Mouse (Mus musculus): ENCODE results near the gene Fam71f1. TPM values are rescaled to one million over a fixed set of nuclear protein-coding genes. Genes with fewer than 3 reads are reported as not detected.

The Fam71f1 gene
- total RNA-seq (2014; fragmentation: Nextera tagmentation) (not detected in 2 replicates), total RNA-seq (2017) (not detected in 2 replicates)

- ATAC-seq (replicated peaks; ENCODE audit: poor library complexity, severe bottlenecking), result no peak
Measured at GRCm38 (mm10) chr6:29318879-29319278, at the start of gene Fam71f1. Gene Fam71f1 (plus strand): TSS chr6:29319140.

GRCm38 (mm10) chr6:29270961-29271360 lies 48.0 kb upstream of the Fam71f1 start:
- ATAC-seq (replicated peaks; ENCODE audit: poor library complexity, severe bottlenecking), result peak; percentile 9; the same call in 1 of the 2 replicates

- ATAC-seq (replicated peaks; ENCODE audit: poor library complexity, severe bottlenecking), result peak; percentile 98
Measured at GRCm38 (mm10) chr6:29272312-29273072, 46.4 kb upstream of the Fam71f1 start, which contains the start of gene Hilpda. Gene Hilpda (plus strand): TSS chr6:29272488.

- ATAC-seq (replicated peaks; ENCODE audit: poor library complexity, severe bottlenecking), result no peak
Measured at GRCm38 (mm10) chr6:29276746-29277145, 42.2 kb upstream of the Fam71f1 start.

GRCm38 (mm10) chr6:29278513-29279267 lies 40.2 kb upstream of the Fam71f1 start:
- peak; percentile 87 for ATAC-seq (replicated peaks; ENCODE audit: poor library complexity, severe bottlenecking)

GRCm38 (mm10) chr6:29279293-29279692 lies 39.6 kb upstream of the Fam71f1 start, which contains the start of gene Fam71f2:
Gene Fam71f2 (plus strand): TSS chr6:29279593.
- ATAC-seq (replicated peaks; ENCODE audit: poor library complexity, severe bottlenecking), result no peak

GRCm38 (mm10) chr6:29280671-29281070 lies 38.3 kb upstream of the Fam71f1 start:
- no peak for ATAC-seq (replicated peaks; ENCODE audit: poor library complexity, severe bottlenecking)

GRCm38 (mm10) chr6:29286870-29287269 lies 32.1 kb upstream of the Fam71f1 start:
- ATAC-seq (replicated peaks; ENCODE audit: poor library complexity, severe bottlenecking), result no peak

GRCm38 (mm10) chr6:29287481-29287880 lies 31.5 kb upstream of the Fam71f1 start:
- ATAC-seq (replicated peaks; ENCODE audit: poor library complexity, severe bottlenecking), result no peak

GRCm38 (mm10) chr6:29287944-29288343 lies 31.0 kb upstream of the Fam71f1 start:
- ATAC-seq (replicated peaks; ENCODE audit: poor library complexity, severe bottlenecking), result no peak

- ATAC-seq (replicated peaks; ENCODE audit: poor library complexity, severe bottlenecking), result no peak
Measured at GRCm38 (mm10) chr6:29288651-29289050, 30.3 kb upstream of the Fam71f1 start.

GRCm38 (mm10) chr6:29299112-29299511 lies 19.8 kb upstream of the Fam71f1 start:
- no peak for ATAC-seq (replicated peaks; ENCODE audit: poor library complexity, severe bottlenecking)

- ATAC-seq (replicated peaks; ENCODE audit: poor library complexity, severe bottlenecking), result no peak
Measured at GRCm38 (mm10) chr6:29303251-29303650, 15.7 kb upstream of the Fam71f1 start.

GRCm38 (mm10) chr6:29303726-29304125 lies 15.2 kb upstream of the Fam71f1 start:
- ATAC-seq (replicated peaks; ENCODE audit: poor library complexity, severe bottlenecking), result no peak

GRCm38 (mm10) chr6:29305462-29305861 lies 13.5 kb upstream of the Fam71f1 start:
- ATAC-seq (replicated peaks; ENCODE audit: poor library complexity, severe bottlenecking), result no peak

GRCm38 (mm10) chr6:29308846-29309605 lies 9.9 kb upstream of the Fam71f1 start:
- no peak for ATAC-seq (replicated peaks; ENCODE audit: poor library complexity, severe bottlenecking)

GRCm38 (mm10) chr6:29313690-29314202 lies 5.2 kb upstream of the Fam71f1 start:
- ATAC-seq (replicated peaks; ENCODE audit: poor library complexity, severe bottlenecking), result no peak

- no peak for ATAC-seq (replicated peaks; ENCODE audit: poor library complexity, severe bottlenecking)
Measured at GRCm38 (mm10) chr6:29317286-29317685, 1.7 kb upstream of the Fam71f1 start.

- no peak for ATAC-seq (replicated peaks; ENCODE audit: poor library complexity, severe bottlenecking)
Measured at GRCm38 (mm10) chr6:29317941-29318340, 999 bp upstream of the Fam71f1 start.

GRCm38 (mm10) chr6:29321586-29321985 lies 2.6 kb downstream of the Fam71f1 start:
- ATAC-seq (replicated peaks; ENCODE audit: poor library complexity, severe bottlenecking), result no peak
